Mouse (Mus musculus) hindlimb bud, embryonic 11.5 days (tissue): Measurements from ENCODE around the gene Nphp3.
A peak's percentile ranks its signal among the peaks of the same experiment; 100 is the strongest.

Source experiments
- DNase-seq: peaks from one replicate; pipeline ENCODE4 v3.0.0-alpha.2; 2012; ENCODE audit warnings: low read depth, low spot score; ENCODE audit errors: extremely low spot score

Gene Nphp3

DNA sequence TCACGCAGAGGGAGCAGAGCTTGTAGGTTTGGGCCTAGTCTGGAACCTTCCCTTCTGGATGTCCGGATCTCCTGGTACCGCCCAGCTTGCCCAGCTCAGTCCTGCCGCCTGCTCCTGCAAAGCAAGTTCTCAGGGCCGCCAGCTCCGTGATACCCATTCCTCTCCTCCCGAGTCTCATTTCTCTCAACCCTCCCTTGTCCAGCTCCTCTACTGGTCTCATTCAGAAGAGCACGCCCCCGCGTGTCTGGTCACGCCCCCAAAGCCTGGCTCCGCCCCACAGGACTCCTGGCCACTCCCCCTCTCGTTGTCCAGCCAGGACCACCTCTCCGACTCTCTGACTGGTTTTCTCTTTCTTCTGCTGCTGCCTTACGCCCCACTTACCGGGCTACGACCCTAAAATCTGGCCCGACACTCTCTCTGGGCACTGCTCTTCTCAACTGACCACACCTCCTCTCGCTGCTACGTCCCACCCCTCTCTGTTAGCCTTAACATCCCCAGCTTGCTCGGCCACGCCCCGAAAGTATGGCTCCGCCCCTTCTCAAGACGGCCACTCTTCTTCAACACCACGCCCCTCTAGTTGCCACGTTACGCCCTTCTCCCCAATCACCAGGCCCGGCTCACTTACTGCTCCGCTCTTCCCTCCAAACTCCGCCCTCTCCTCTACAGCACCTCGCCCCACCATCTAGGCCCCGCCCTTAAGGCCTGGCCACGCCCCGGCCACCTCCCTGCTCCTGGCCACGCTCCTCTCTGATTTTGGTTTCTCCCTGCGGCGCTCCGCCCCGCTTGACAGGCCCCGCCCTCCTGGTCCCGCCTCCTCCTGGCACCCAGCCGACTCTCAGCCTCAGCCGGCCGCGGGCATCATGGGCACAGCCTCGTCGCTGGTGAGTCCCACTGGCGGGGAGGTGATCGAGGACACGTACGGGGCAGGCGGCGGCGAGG lies at the start of gene Nphp3:
Gene Nphp3, plus strand, starts transcription at position 624 of the 939 bp plus-strand sequence.
- peak; percentile 94 for DNase-seq

DNA sequence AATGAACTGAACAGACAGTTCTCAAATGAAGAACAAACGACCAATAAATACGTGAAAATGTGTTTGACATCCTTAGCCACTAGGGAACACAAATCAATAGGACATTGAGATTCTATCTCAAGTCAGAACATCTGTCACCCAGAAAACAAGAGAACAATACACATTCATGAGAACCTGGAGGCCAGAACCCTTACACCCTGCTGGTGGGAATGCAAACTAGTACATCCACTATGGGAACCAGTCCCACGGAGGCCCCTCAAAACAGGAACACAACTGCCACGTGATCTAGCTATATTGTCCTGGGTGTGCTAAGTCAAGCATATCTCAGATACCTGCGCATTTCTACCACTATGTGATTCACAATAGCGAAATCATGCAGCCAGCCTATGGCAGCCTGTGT lies 43.6 kb upstream of the Nphp3 start:
- DNase-seq = no peak

DNA sequence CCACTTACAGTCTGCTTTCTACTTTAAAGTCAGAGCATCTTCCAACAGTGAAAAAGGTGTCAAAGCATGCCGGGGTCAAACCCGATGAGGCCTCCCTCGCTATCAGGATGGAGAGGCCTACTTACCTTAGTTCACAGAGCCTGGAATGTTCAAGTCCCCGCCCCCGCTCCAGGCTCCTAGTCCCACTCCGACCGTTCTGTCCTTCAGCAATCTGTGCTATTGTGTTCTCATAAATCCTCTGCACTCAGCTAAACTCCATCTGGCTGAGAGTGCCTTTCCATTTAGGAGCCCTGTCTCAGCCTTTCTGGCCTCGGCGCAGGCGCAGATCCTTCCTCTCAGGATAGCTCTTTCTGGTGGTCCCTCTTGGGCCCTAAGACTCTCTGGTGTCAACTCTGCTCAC lies 42.4 kb upstream of the Nphp3 start:
- DNase-seq = no peak

DNA sequence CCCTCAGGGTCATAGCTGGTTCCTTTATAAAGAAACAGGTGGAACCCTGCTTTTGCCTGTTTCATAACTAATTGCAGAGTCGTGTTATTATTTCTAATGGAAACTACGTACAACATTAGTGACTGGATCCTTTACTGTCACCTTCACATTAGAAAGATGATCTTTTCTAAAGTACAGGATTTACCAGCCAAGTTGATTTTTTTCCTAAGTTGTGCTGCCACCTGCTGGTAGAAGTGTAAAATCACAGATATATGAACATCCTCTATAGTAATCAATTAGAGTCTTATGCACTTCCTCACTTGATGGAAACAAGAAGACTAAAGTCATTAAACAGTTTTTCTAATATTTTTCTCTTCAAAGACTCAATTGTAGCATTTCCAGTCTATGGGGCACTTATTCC lies 5.8 kb upstream of the Nphp3 start:
- no peak for DNase-seq

DNA sequence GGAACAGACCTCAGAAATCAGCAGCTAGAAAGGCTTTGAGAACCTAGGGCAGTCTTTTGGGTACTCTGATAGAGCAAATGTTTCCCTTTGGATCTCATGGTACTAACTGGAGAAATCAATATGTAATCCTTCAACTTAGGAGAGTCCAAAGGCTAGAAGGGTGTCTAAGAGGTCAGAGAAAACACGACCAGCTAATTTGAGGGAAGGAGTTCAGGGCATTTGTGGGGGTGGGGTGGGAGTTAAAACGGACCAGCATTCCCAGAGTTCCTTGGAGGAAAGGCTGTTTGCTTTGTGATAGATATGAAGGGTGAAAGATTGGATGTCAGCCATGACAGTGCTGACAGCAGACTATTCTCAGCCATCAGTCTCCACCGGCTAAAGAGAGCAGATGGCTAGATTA lies 1.7 kb upstream of the Nphp3 start:
- DNase-seq = no peak

DNA sequence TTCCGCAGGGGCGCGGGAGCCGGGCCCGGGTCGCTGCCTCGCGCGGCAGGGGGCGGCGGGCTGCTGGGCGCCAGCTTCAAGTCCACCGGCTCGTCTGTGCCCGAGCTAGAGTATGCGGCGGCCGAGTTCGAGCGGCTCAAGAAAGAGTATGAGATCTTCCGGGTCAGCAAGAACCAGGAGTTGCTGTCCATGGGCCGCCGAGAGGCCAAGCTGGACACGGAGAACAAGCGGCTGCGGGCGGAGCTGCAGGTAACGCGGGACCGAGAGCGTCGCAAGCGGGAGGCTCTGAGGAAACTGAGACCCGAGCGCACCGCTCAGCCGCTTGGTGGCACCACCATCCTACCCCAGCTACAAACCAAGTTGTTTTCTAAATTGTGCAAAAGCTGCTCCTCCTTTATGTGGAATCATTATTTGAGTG lies 578 bp downstream of the Nphp3 start:
- DNase-seq = peak; percentile 56

DNA sequence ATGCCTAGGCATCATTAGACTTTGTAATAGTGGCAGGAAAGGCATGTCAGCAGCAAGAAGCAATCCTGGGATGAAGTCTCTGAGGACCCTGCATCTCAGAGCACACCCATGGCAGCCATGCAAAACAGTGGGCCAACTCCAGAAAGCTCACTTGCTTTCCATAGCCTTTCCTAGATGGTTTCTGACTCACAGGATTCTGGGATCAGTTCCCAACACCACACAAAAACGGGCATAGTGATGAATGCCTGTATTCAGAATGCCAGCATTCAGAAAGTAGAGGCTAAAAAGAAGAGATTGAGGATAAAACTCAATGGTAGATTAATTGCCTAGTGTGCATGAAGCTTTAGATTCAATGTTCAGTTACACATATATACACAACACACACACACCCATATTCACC lies 12.2 kb downstream of the Nphp3 start:
- no peak for DNase-seq

DNA sequence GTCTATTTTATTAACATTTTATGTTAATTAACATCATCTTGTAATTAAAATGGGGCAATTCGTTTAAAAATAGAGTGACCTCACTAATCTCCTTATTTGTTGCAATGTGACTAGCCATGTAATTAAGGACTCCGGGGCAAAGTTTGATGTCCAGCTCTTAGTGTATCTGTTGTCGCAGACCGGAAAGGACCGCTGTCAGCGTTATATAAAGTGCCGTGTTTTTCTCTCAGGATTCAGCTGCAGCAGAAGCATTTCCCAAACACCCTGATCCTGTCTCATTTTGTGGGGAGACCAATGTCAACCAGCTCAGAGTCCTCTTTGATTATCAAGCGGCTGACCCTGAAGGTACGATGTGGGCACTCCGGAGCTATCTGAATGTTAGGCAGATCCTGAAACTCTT lies 18.7 kb downstream of the Nphp3 start:
- DNase-seq = no peak

DNA sequence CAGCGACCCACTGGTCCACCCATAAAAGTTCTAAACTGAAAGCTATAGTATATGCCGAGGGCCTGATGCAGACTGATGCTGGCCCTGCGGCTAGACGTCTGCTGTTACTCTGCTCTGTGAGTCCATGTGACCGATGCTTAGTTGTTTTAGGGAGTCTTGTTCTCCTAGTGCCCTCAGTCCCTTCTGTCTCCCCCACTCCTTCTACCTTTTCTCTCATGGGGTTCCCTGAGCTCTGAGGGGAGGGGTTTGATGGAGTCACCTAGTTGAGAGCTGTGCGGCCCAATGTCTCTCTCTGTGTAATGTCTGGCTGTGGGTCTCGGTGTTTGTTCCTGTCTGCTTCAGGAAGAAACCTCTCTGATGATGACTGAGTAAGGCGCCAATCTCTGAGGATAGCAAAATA lies 24.8 kb downstream of the Nphp3 start:
- DNase-seq = no peak

DNA sequence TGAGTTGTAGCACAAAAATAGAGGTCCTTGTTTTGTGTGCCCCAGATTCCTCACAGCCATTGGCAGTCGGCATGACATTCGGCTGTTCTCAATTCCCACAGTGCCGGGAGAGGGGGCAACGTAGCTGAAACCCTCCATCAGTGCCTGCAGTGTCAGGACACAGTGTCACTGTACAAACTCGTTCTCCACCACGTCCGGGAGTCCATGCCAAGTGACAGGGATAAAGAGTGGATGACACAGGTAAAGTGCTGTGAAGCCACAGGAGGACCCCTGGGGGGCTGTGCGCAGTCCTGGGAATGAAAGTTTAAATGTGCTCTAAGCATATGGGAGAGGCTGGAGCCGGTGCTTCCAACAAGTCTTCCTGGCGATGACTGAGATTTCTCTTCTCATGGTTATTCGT lies 27.5 kb downstream of the Nphp3 start:
- no peak for DNase-seq

DNA sequence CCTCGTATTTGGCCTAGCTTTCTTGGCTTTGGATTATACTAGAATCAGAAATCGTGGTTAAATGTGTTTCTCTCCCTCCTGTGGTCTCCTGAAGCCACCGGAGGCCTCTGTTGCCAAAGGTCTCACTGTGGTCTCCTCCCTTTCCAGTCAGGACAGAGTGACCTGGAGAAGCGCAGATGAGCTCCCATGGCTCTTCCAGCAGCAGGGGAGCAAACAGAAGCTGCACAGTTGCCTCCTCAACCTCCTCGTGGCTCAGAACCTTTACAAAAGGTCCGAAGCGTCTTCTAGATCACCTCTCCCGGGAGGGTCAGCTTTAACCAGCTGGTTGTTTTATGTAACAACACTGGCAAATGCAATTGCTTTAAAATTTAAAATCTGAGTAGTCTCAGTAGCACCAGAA lies 31.9 kb downstream of the Nphp3 start:
- no peak for DNase-seq

DNA sequence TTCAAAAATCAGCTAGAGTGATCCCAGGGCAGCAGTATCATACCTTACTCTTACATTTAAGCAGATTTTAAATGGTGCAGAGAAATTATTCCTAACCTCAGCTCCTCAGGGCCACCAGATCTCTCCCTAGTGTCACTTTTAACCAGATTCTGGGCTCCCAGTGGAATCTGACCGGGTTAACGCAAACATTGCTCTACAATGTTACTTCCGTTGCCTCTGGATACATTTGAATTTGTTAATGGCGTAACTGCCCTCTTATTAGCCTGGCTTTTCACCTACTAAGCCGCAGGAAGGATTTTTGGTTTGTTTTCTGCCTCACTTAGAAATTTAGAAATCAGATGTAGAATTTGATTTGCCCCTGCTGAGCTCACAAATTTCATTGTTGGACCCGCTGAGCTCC lies 32.4 kb downstream of the Nphp3 start:
- no peak for DNase-seq

DNA sequence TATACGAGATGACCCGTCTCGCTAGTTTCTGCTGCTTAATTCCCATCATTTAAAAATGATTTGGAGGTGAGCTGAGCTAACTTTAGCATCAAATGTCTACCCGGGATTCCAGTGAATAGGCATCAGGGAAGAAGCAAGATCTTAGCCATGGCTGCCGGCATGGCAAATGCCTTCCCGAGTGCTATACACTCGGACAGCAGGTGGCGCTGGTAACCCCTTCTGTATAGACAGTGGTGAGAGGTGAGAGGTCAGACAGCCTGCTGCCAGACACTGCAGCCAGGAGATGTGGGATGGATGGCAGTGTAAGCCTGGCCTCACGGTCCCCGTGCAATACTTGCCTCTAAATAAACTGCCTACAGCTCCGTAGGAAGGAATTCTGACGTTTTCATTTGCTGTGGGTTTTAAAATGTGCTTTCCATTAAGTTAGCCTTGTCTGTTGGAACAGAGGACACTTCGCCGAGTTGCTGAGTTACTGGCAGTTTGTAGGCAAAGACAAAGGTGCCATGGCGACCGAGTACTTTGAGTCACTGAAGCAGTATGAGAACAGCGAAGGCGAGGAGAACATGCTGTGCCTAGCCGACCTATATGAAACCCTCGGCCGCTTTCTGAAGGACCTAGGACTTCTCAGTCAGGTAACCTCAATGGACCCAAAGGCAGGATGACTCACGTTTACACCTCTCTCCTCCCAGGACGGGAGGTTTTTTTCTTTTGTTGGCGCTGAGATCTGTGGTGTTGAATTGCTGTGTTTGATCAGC lies 33.1 kb downstream of the Nphp3 start:
- peak; percentile 49 for DNase-seq

DNA sequence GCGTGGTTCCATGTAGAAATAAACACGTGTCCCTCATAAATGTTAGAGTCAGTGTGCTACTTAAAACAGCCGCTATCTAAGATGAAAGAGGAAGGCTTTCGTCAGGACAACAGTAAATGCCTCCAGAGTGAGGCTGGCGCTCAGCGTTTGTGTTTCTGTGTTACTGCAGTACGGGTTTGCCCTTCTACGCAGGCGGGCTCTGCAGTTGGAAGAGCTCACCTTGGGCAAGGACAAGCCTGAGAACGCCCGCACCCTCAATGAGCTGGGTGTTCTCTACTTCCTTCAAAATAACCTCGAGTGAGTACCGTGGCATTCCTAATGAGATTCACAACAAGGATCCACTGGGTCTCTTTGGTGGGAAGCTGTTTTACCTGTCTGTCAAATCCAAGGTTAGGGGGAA lies 35.9 kb downstream of the Nphp3 start:
- no peak for DNase-seq

DNA sequence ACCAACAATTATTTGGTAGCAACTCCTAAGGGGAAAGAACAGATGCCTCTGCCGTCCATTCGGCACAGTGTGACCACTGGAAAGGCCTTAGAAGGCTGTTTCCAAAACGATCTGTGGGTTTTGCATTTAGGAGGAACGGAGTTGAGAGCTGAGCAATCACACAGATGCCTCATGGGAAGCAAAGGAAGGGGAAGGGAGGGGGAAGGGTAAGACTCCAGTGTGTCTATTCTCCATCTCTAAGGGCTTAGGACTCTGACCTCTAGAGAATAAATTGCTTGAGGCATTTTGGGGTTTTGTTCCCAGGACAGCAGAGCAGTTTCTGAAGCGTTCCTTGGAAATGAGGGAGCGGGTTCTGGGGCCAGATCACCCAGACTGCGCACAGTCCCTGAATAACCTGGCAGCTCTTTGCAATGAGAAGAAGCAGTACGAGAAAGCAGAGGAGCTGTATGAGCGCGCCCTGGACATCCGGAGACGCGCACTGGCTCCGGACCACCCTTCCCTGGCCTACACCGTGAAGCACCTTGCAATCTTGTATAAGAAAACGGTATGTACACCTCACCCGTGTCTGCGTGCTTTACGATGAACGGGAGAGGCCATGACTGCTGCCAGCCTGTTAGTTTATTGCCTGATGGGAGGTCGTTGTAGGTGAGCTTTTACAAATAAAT lies 36.8 kb downstream of the Nphp3 start:
- no peak for DNase-seq

DNA sequence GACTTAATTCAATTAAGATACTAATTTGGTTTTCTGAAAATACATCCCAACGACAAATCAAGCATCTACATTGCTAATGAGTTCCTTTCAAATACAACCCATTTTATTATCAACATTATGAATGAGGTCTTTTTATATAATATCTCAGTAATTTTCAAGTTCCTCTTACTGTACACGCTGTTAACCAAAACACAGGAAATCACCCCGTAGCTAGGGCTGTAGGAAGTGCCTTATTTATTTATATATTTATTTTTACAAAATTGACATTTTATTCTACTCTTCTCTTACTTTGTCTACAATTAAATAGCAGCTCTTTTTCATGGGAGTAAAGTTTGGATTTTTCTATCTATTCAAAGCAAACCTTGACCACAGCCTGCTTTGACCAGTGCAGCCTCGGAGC lies 37.4 kb downstream of the Nphp3 start:
- DNase-seq = no peak

DNA sequence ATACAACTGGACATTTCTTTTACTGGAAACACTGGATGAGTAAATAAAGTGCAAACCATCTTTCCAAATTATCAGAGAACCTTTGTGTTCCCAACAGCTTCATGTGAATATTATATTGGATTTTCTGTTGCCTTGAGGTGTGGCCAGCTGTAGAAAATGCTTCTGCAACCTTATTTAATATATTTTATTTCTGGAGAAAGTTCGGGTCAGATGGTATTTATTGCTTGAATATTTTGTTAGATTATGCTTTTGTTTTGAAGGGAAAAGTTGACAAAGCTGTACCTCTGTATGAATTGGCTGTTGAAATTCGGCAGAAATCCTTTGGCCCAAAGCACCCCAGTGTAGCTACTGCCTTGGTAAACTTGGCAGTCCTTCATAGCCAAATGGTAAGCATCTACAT lies 38.0 kb downstream of the Nphp3 start, which contains the start of gene Gm28305:
Gene Gm28305, plus strand, starts transcription at position 301 of the 400 bp plus-strand sequence.
- DNase-seq = no peak

DNA sequence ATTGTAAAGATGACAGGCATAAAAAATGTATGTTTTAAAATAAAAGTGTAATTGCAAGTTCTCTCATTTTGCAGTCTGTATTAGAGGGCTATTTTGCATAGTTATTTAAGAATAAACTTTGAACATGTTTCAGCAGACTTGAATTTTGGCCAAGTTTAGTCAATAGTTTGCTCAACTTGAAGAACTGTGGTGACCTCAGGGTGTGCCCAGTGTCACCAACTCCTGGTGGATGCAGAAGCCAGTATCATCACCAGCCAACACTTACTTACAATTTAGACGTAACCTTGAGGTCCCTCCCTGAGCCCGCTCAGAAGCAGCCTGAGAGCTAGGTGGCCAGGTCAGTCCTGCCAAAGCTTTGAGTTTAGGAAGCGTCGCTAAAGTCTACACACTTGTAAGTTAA lies 41.3 kb downstream of the Nphp3 start:
- DNase-seq = no peak

DNA sequence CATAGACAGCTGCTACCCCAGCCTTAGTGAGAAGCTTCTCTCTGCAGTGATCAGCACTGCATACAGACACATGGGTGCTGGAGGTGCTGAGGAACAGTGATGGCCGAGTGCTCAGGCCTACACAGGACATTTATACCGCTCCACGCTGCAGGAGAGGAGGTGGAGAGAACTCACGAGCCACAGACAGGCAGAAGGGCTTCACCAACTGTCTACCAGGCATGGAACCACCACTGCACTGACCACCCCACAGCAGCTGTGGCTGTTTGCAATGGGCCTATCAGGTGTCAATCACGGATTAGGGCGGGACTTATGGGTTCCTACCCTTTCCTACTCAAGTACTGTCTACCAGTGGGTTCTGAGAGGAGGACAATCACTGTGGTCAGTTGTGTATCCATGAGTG lies 48.7 kb downstream of the Nphp3 start:
- DNase-seq = no peak

DNA sequence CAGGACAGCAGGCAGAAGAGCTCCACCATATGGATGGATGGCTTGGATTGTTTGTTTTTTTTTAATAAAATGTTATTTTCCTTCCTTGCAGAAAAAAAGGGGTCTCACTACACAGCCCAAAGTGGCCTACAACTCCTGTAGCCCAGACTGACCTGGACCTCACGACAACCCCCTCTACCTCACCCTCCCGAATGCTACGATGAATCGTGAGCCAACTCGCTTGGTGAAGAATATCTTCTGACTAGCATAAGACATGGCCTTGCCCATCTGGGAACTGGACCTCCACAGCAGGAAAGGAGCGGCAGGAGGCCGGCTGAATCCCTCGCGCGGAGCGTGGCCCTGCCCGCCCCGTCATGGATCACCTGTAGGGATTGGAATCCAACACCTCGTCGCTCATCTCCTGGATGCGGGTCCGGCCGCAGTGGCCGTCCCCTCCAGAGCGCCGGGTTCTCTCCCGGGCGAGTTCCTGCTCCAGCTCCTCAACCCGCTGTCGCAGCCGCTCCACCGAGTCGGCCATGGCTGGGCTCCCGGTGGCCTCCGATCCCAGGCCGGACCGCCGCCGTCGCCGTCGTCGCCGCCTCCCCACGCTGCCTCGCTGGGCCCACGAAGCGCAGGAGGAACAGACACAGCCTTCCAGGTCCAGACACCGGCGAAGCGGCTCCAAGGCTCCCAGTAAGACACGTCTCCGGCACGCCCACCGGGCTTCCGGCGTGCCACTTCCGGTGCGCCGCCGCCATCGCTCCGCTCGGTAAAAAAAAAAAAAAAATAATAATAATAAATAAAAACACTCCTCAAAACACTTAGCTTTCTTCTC lies 60.3 kb downstream of the Nphp3 start, which contains the start of gene Uba5:
Gene Uba5, minus strand, starts transcription at position 705 of the 814 bp plus-strand sequence.
- DNase-seq = no peak
